Mouse (Mus musculus) kidney, postnatal 0 days (tissue): ENCODE measurements around the gene Zfp27. TPM values are rescaled to one million over a fixed set of nuclear protein-coding genes. Genes with fewer than 3 reads are reported as not detected.

Source experiments
- ATAC-seq: fragments of 200-750 bp; cut with Nextera tagmentation; replicated peaks from 2 replicates; pipeline ENCODE4 v1.8.0; 2017; ENCODE audit warnings: low read depth, moderate number of reproducible peaks, moderate TSS enrichment, moderate library complexity; ENCODE audit not compliant: low FRiP score
- DNase-seq: peaks from one replicate; pipeline ENCODE4 v3.0.0-alpha.2; 2016; ENCODE audit warnings: low spot score
- H3K27ac ChIP-seq: fragments of 300-500 bp; sonication (generic); 2 replicates; pipeline ENCODE4 v1.5.1; 2014; ENCODE audit warnings: mild to moderate bottlenecking
- H3K27me3 ChIP-seq: fragments of 300-500 bp; sonication (generic); 2 replicates; pipeline ENCODE4 v1.6.1; 2014; ENCODE audit warnings: low read length, mixed read lengths; ENCODE audit not compliant: insufficient read depth
- H3K36me3 ChIP-seq: fragments of 300-500 bp; sonication (generic); 2 replicates; pipeline ENCODE4 v1.6.1; 2014; ENCODE audit warnings: low read length, mixed read lengths; ENCODE audit not compliant: insufficient read depth
- H3K4me1 ChIP-seq: fragments of 300-500 bp; sonication (generic); replicated peaks from 2 replicates; pipeline ENCODE4 v1.6.1; 2014; ENCODE audit warnings: antibody characterized with exemption, low read length, mixed read lengths; ENCODE audit not compliant: insufficient read depth
- H3K4me2 ChIP-seq: fragments of 300-500 bp; sonication (generic); 2 replicates; pipeline ENCODE4 v1.6.1; 2014; ENCODE audit warnings: mild to moderate bottlenecking, low read length, moderate library complexity, mixed read lengths
- H3K4me3 ChIP-seq: fragments of 300-500 bp; sonication (generic); replicated peaks from 2 replicates; pipeline ENCODE4 v1.5.1; 2014; ENCODE audit warnings: low read depth, low read length
- H3K9ac ChIP-seq: fragments of 300-500 bp; sonication (generic); 2 replicates; pipeline ENCODE4 v1.6.1; 2014; ENCODE audit warnings: low read depth, low read length
- H3K9me3 ChIP-seq: fragments of 300-500 bp; sonication (generic); replicated peaks from 2 replicates; pipeline ENCODE4 v1.6.1; 2016; ENCODE audit warnings: low read length, inconsistent platforms, mixed read lengths
- CTCF ChIP-seq: IDR thresholded peaks from 2 replicates; pipeline ENCODE4 v1.5.1; 2016; ENCODE audit warnings: antibody characterized with exemption, low read depth, mild to moderate bottlenecking, moderate library complexity
- WGBS: fragments of 180-500 bp; shearing (Covaris S2); extraction: QIAGEN DNeasy Blood & Tissue Kit; methylation state at CpG from one replicate; pipeline ENCODE4 v1.1.7; 2014; 5-methylcytosine and 5-hydroxymethylcytosine counted together
- polyA plus RNA-seq: library from polyadenylated mRNA; unstranded; fragments of >200 nt; fragmentation: Nextera tagmentation; extraction: Ambion mirVana; gene quantifications from 2 replicates; pipeline ENCODE4 v1.2.1, GENCODE M21; 2015

Zfp27 gene
- polyA plus RNA-seq, result 7.7 and 7.8 TPM in 2 replicates

GRCm38 (mm10) chr7:29905966-29906681 lies at the start of gene Zfp27:
Zfp27 (minus strand) TSS chr7:29906572.
- DNase-seq (peak; percentile 95), ATAC-seq (peak; percentile 70)
- WGBS, result under 1% methylated on average over 22 of the region's 22 CpGs
- TF ChIP-seq CTCF, result no peak
- Histone ChIP-seq H3K27me3 (no peaks in the 10 kb centered on the region), H3K9me3 (no peaks in the 10 kb centered on the region), H3K4me2 (peak within 1 kb of the TSS; percentile 65), H3K27ac (peak within 1 kb of the TSS; percentile 95), H3K9ac (peak within 1 kb of the TSS; percentile 60; the same call in 1 of the 2 replicates), H3K36me3 (0 out of 2 replicates have a peak, but pooled peaks cover 2% of the 10 kb centered on the region), H3K4me1 (no peaks in the 10 kb centered on the region; the same call in 1 of the 2 replicates), H3K4me3 (peak within 1 kb of the TSS; percentile 49)

- Histone ChIP-seq H3K27me3 (no peaks in the 10 kb centered on the region), H3K4me3 (no peak overlapping the region), H3K36me3 (no peaks in the 10 kb centered on the region), H3K9me3 (no peaks in the 10 kb centered on the region), H3K27ac (no peak overlapping the region), H3K9ac (no peak overlapping the region), H3K4me1 (0 out of 2 replicates have a peak, but pooled peaks cover 3% of the 10 kb centered on the region), H3K4me2 (peak overlapping the region; percentile 71)
- peak; percentile 76 for TF ChIP-seq CTCF
- DNase-seq, result peak; percentile 53
- WGBS, result 29% methylated on average over 4 of the region's 4 CpGs
- ATAC-seq, result no peak
Measured at GRCm38 (mm10) chr7:29954731-29955130, 48.4 kb upstream of the Zfp27 start.

GRCm38 (mm10) chr7:29953513-29954401 lies 47.4 kb upstream of the Zfp27 start, which contains the start of gene Zfp74:
Zfp74 (minus strand) TSS chr7:29954089.
- TF ChIP-seq CTCF, result peak; percentile 33
- ATAC-seq (peak; percentile 86), DNase-seq (peak; percentile 89)
- peak within 1 kb of the TSS; percentile 71 for H3K4me2 ChIP-seq
- peak within 1 kb of the TSS; percentile 94 for H3K27ac ChIP-seq
- under 1% methylated on average over 52 of the region's 52 CpGs for WGBS
- H3K36me3 ChIP-seq, result no peaks in the 10 kb centered on the region
- H3K4me3 ChIP-seq, result peak within 1 kb of the TSS; percentile 73
- no peaks in the 10 kb centered on the region for H3K9me3 ChIP-seq
- H3K9ac ChIP-seq, result peak within 1 kb of the TSS; percentile 87
- H3K27me3 ChIP-seq, result no peaks in the 10 kb centered on the region
- 0 out of 2 replicates have a peak, but pooled peaks cover 3% of the 10 kb centered on the region for H3K4me1 ChIP-seq

DNA sequence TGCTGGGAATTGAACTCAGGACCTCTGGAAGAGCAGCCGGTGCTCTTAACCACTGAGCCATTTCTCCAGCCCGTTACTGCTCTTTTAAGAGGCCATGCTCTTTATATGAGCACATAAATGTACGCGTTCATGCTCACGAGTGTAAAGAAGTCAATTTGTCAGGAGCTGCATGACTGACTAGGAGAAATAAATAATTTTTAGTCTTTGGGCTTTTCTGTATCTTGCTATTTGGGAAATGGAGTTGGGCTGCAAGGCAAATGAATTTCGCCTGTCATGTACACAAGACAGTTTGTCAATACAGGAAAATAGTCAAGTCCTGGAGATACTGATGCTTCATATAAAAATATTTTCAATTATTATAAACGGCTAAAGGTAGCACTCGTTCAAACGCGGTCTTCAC lies 46.7 kb upstream of the Zfp27 start:
- Histone ChIP-seq H3K36me3 (no peaks in the 10 kb centered on the region), H3K4me3 (peak overlapping the region; percentile 73), H3K27ac (peak overlapping the region; percentile 94; the same call in 1 of the 2 replicates), H3K4me2 (peak overlapping the region; percentile 71), H3K9me3 (no peaks in the 10 kb centered on the region), H3K4me1 (0 out of 2 replicates have a peak, but pooled peaks cover 3% of the 10 kb centered on the region), H3K9ac (peak overlapping the region; percentile 87), H3K27me3 (no peaks in the 10 kb centered on the region)
- 38% methylated on average over 10 of the region's 10 CpGs for WGBS
- no peak; the same call in 1 of the 2 replicates for ATAC-seq
- DNase-seq, result peak; percentile 1
- TF ChIP-seq CTCF, result no peak

- H3K27me3 ChIP-seq, result no peaks in the 10 kb centered on the region
- H3K9ac ChIP-seq, result no peak overlapping the region
- H3K27ac ChIP-seq, result no peak overlapping the region
- H3K4me2 ChIP-seq, result no peak overlapping the region
- H3K4me3 ChIP-seq, result no peak overlapping the region
- TF ChIP-seq CTCF, result no peak
- H3K36me3 ChIP-seq, result peaks cover 14% of the 10 kb centered on the region
- WGBS, result 81% methylated on average over 2 of the region's 2 CpGs
- DNase-seq, result no peak
- no peaks in the 10 kb centered on the region for H3K4me1 ChIP-seq
- H3K9me3 ChIP-seq, result no peaks in the 10 kb centered on the region
- ATAC-seq, result no peak
Measured at GRCm38 (mm10) chr7:29944201-29944600, 37.8 kb upstream of the Zfp27 start.

DNA sequence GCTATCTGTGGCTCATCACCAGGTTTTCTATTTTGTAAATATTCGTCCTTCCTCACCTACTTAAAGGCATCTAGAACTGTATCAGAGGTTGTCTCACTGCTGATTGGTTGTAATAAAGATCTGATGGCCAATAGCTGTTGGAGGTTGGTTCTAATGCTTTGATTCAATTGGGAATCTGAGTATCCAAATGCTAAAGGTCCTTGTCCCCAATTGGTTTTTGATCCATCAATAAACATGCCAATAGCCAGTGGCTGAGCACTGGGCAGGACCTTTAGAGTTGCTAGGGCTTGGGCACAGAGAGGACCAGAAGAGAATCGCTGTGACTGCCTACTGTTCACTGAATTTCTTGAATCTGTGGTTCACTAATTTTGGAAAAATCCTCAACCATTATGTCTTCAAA lies 37.3 kb upstream of the Zfp27 start:
- Histone ChIP-seq H3K27ac (no peak overlapping the region), H3K36me3 (peaks cover 14% of the 10 kb centered on the region), H3K4me1 (no peaks in the 10 kb centered on the region), H3K4me3 (no peak overlapping the region), H3K9ac (no peak overlapping the region), H3K4me2 (no peak overlapping the region), H3K27me3 (no peaks in the 10 kb centered on the region), H3K9me3 (no peaks in the 10 kb centered on the region)
- TF ChIP-seq CTCF, result no peak
- DNase-seq (no peak), ATAC-seq (no peak)
- WGBS, result 82% methylated on average over 2 of the region's 2 CpGs
